In the genomic region with DNA sequence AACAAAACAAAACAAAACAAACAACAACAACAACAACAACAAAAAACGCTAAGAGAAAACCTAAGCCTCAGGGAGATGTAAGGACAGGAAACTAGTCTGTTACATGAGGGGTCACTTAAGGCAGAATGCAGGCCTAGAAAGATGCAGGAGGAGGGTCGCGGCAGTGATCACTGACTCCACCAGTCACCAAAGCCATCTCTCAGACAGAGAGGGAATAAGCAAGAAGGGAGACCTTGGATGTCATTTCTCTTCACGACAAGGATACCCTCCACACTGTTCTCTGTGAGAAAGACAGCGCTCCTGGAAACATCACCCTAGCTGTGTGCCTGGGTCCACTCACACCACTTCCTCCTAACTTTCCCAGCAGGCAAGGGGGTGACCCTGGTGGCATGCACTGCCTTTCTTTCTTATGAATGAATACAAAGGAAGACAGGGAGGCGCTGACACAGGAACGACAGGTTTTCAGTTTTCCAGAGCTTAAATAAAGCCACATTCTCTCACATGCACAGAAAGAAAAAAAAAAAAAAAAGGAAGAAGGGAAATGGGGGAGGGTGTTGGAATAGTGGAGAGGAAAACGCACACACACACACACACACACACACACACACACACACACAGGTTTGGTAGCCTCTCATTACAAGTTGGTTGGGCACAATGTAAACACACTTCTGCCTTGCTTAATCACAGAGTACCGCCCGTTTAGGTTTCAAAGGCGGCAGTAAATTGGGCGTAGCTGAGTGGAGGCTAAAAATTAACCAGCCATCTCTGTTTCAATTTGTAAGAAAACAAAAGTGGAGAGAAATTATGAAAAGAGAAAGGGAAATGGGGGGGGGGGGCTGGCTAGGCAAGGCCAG, we compare ENCODE assay signal across 9 mouse cellular contexts. TPM values are rescaled to one million over a fixed set of nuclear protein-coding genes. Genes with fewer than 3 reads are reported as not detected.
DNase-seq lines count a peak whose midpoint lies in the region; ATAC-seq and TF ChIP-seq lines count a peak whose summit lies in the region.
"Had no signal": no experiment of that assay in that cellular context is flagged by ENCODE, and none has a peak within 500 bp of the region (broad histone marks: within the 10 kb centered on the region; RNA-seq: fewer than 3 reads in every experiment).

No protein-coding gene starts in this region.

- peaks cover 97% of the 10 kb centered on the region for H3K27me3 ChIP-seq in hindbrain, embryonic 11.5 days (ENCODE audit: control insufficient read depth, insufficient read depth, low read length)
- H3K27me3 ChIP-seq in hindbrain, embryonic 12.5 days = peaks cover 99% of the 10 kb centered on the region
- peaks cover 32% of the 10 kb centered on the region for H3K27me3 ChIP-seq in intestine, embryonic 15.5 days (replicated peaks)
- H3K27me3 ChIP-seq in midbrain, embryonic 14.5 days (ENCODE audit: control insufficient read depth, insufficient read depth, low read length) = peaks cover 32% of the 10 kb centered on the region
- H3K27me3 ChIP-seq in kidney, embryonic 14.5 days (ENCODE audit: control insufficient read depth, insufficient read depth, low read length) = peaks cover 89% of the 10 kb centered on the region

- peak; percentile 22 for DNase-seq in hindbrain, embryonic 11.5 days (ENCODE audit: low spot score)
- no peak for DNase-seq in midbrain, embryonic 14.5 days
- DNase-seq in adrenal gland, adult 2 months = no peak
- DNase-seq in heart, adult 18-20 months = no peak

- no peak for TF ChIP-seq CTCF in cortical plate, adult 2 months (IDR thresholded peaks at IDR 0.05; ENCODE audit: extremely low read depth, insufficient read depth, low read length)

- 30% methylated on average over 12 of the region's 12 CpGs for WGBS in hindbrain, embryonic 11.5 days
- 26% methylated on average over 12 of the region's 12 CpGs for WGBS in hindbrain, embryonic 12.5 days
- WGBS in intestine, embryonic 15.5 days = 45% methylated on average over 12 of the region's 12 CpGs
- 39% methylated on average over 12 of the region's 12 CpGs for WGBS in midbrain, embryonic 14.5 days
- 25% methylated on average over 12 of the region's 12 CpGs for WGBS in kidney, embryonic 14.5 days

- H3K9ac ChIP-seq in hindbrain, embryonic 11.5 days (ENCODE audit: low read depth, low read length) = no peak overlapping the region
- no peak overlapping the region for H3K9ac ChIP-seq in hindbrain, embryonic 12.5 days
- no peak overlapping the region for H3K9ac ChIP-seq in intestine, embryonic 15.5 days
- H3K9ac ChIP-seq in midbrain, embryonic 14.5 days (replicated peaks; ENCODE audit: low read length) = no peak overlapping the region
- H3K9ac ChIP-seq in kidney, embryonic 14.5 days (ENCODE audit: low read depth, low read length) = no peak overlapping the region
- H3K9ac ChIP-seq: embryonic facial prominence, embryonic 12.5 days had no signal

- H3K9me3 ChIP-seq in hindbrain, embryonic 11.5 days (ENCODE audit: control insufficient read depth, low read length) = no peaks in the 10 kb centered on the region
- no peaks in the 10 kb centered on the region for H3K9me3 ChIP-seq in hindbrain, embryonic 12.5 days (replicated peaks)
- H3K9me3 ChIP-seq in intestine, embryonic 15.5 days = no peaks in the 10 kb centered on the region
- no peaks in the 10 kb centered on the region for H3K9me3 ChIP-seq in midbrain, embryonic 14.5 days (ENCODE audit: control insufficient read depth, low read length)
- H3K9me3 ChIP-seq in kidney, embryonic 14.5 days (ENCODE audit: control insufficient read depth, low read length) = no peaks in the 10 kb centered on the region
- H3K9me3 ChIP-seq: embryonic facial prominence, embryonic 12.5 days had no signal

- peaks cover 9% of the 10 kb centered on the region for H3K4me1 ChIP-seq in hindbrain, embryonic 11.5 days (replicated peaks; ENCODE audit: control insufficient read depth, insufficient read depth, low read length)
- H3K4me1 ChIP-seq in hindbrain, embryonic 12.5 days = peaks cover 52% of the 10 kb centered on the region
- peaks cover 15% of the 10 kb centered on the region for H3K4me1 ChIP-seq in cortical plate, adult 2 months (ENCODE audit: control insufficient read depth, insufficient read depth, low read length)
- H3K4me1 ChIP-seq in intestine, embryonic 15.5 days (replicated peaks) = peaks cover 34% of the 10 kb centered on the region
- peaks cover 14% of the 10 kb centered on the region for H3K4me1 ChIP-seq in midbrain, embryonic 14.5 days (ENCODE audit: control insufficient read depth, insufficient read depth, low read length)
- H3K4me1 ChIP-seq in kidney, embryonic 14.5 days (ENCODE audit: control insufficient read depth, insufficient read depth, low read length) = peaks cover 18% of the 10 kb centered on the region; the same call in 1 of the 2 replicates

- no peak for ATAC-seq in hindbrain, embryonic 11.5 days (ENCODE audit: low FRiP score)
- no peak for ATAC-seq in hindbrain, embryonic 12.5 days (ENCODE audit: low FRiP score)
- peak; percentile 55 for ATAC-seq in intestine, embryonic 15.5 days
- ATAC-seq in midbrain, embryonic 14.5 days (ENCODE audit: low FRiP score, low TSS enrichment) = no peak
- ATAC-seq in kidney, embryonic 14.5 days (ENCODE audit: low FRiP score, low TSS enrichment) = no peak

- TF ChIP-seq POLR2A in cortical plate, adult 2 months (IDR thresholded peaks at IDR 0.05; ENCODE audit: extremely low read depth, insufficient read depth, low read length) = no peak

- H3K27ac ChIP-seq in hindbrain, embryonic 11.5 days (ENCODE audit: low read depth, low read length) = no peak overlapping the region
- H3K27ac ChIP-seq in hindbrain, embryonic 12.5 days = no peak overlapping the region
- H3K27ac ChIP-seq in cortical plate, adult 2 months (ENCODE audit: insufficient read depth, low read length) = peak overlapping the region; percentile 98
- no peak overlapping the region for H3K27ac ChIP-seq in intestine, embryonic 15.5 days
- H3K27ac ChIP-seq in midbrain, embryonic 14.5 days (replicated peaks; ENCODE audit: low read depth, low read length) = no peak overlapping the region
- H3K27ac ChIP-seq in kidney, embryonic 14.5 days (ENCODE audit: low read depth, low read length) = no peak overlapping the region

- H3K36me3 ChIP-seq in hindbrain, embryonic 11.5 days (ENCODE audit: control insufficient read depth, insufficient read depth, low read length) = no peaks in the 10 kb centered on the region
- H3K36me3 ChIP-seq in hindbrain, embryonic 12.5 days = peaks cover 9% of the 10 kb centered on the region; the same call in 1 of the 2 replicates
- H3K36me3 ChIP-seq in intestine, embryonic 15.5 days = no peaks in the 10 kb centered on the region
- H3K36me3 ChIP-seq in midbrain, embryonic 14.5 days (ENCODE audit: control insufficient read depth, insufficient read depth, low read length) = no peaks in the 10 kb centered on the region; the same call in 1 of the 2 replicates
- no peaks in the 10 kb centered on the region for H3K36me3 ChIP-seq in kidney, embryonic 14.5 days (ENCODE audit: control insufficient read depth, insufficient read depth, low read length)

- H3K4me2 ChIP-seq in hindbrain, embryonic 11.5 days (replicated peaks; ENCODE audit: low read depth, low read length) = no peak overlapping the region
- H3K4me2 ChIP-seq in hindbrain, embryonic 12.5 days (replicated peaks) = no peak overlapping the region
- peak overlapping the region; percentile 31 for H3K4me2 ChIP-seq in intestine, embryonic 15.5 days (replicated peaks)
- H3K4me2 ChIP-seq in midbrain, embryonic 14.5 days (ENCODE audit: low read length) = peak overlapping the region; percentile 50
- no peak overlapping the region; the same call in 1 of the 2 replicates for H3K4me2 ChIP-seq in kidney, embryonic 14.5 days (replicated peaks; ENCODE audit: low read depth, low read length)
- H3K4me2 ChIP-seq: embryonic facial prominence, embryonic 12.5 days had no signal

- no peak overlapping the region for H3K4me3 ChIP-seq in hindbrain, embryonic 11.5 days (ENCODE audit: low read depth, low read length)
- H3K4me3 ChIP-seq in hindbrain, embryonic 12.5 days = no peak overlapping the region
- peak overlapping the region; percentile 72 for H3K4me3 ChIP-seq in cortical plate, adult 2 months (ENCODE audit: insufficient read depth, low read length)
- H3K4me3 ChIP-seq in intestine, embryonic 15.5 days (replicated peaks) = no peak overlapping the region
- peak overlapping the region; percentile 12; the same call in 1 of the 2 replicates for H3K4me3 ChIP-seq in midbrain, embryonic 14.5 days (replicated peaks; ENCODE audit: low read depth, low read length)
- no peak overlapping the region for H3K4me3 ChIP-seq in kidney, embryonic 14.5 days (ENCODE audit: low read length)
- H3K4me3 ChIP-seq: embryonic facial prominence, embryonic 12.5 days had no signal

RNA-seq across cellular contexts. Expression of a gene that starts 29.8 kb away (rescaled TPM):
- polyA plus RNA-seq in hindbrain, embryonic 11.5 days (2014; fragmentation: Nextera tagmentation; extraction: Ambion mirVana) = 2.4 and 3.0 TPM in 2 replicates
- polyA plus RNA-seq in hindbrain, embryonic 12.5 days (2016; fragmentation: Nextera tagmentation; extraction: Ambion mirVana) = 11.6 and 14.2 TPM in 2 replicates
- polyA plus RNA-seq in cortical plate, adult 2 months (2012; rRNA removed) = 82.8 and 89.1 TPM in 2 replicates
- 14.2 and 14.8 TPM in 2 replicates for polyA plus RNA-seq in intestine, embryonic 15.5 days (2015; fragmentation: Nextera tagmentation; extraction: Ambion mirVana)
- 45.9 and 49.8 TPM in 2 replicates for polyA plus RNA-seq in midbrain, embryonic 14.5 days (2014; fragmentation: Nextera tagmentation; extraction: Ambion mirVana)
- total RNA-seq in adrenal gland, adult 2 months (2021) = 100 to 1,000 TPM in 1 of 2 experiments, 10 to 100 TPM in 1; 91.3 to 113 TPM
- polyA plus RNA-seq in adrenal gland, adult 2 months (2012; rRNA removed) = 47.0 and 59.9 TPM in 2 replicates
- 9.4 and 10.9 TPM in 2 replicates for polyA plus RNA-seq in kidney, embryonic 14.5 days (2014; fragmentation: Nextera tagmentation; extraction: Ambion mirVana)
- 100 to 1,000 TPM; 250 to 260 TPM for total RNA-seq in heart, adult 18-20 months (2021)

RNA-seq across cellular contexts. Expression of a gene that starts 47.5 kb away (rescaled TPM):
- polyA plus RNA-seq in hindbrain, embryonic 11.5 days (2014; fragmentation: Nextera tagmentation; extraction: Ambion mirVana) = 2.3 and 2.9 TPM in 2 replicates
- polyA plus RNA-seq in hindbrain, embryonic 12.5 days (2016; fragmentation: Nextera tagmentation; extraction: Ambion mirVana) = 3.0 and 3.6 TPM in 2 replicates
- polyA plus RNA-seq in cortical plate, adult 2 months (2012; rRNA removed) = 0.30 and 0.42 TPM in 2 replicates
- 3.1 and 3.7 TPM in 2 replicates for polyA plus RNA-seq in intestine, embryonic 15.5 days (2015; fragmentation: Nextera tagmentation; extraction: Ambion mirVana)
- polyA plus RNA-seq in midbrain, embryonic 14.5 days (2014; fragmentation: Nextera tagmentation; extraction: Ambion mirVana) = 0.67 and 0.91 TPM in 2 replicates
- under 1 TPM in 1 of 2 experiments, not detected in 1; 0.59 TPM for total RNA-seq in adrenal gland, adult 2 months (2021)
- polyA plus RNA-seq in adrenal gland, adult 2 months (2012; rRNA removed) = 0.26 and 0.76 TPM in 2 replicates
- polyA plus RNA-seq in kidney, embryonic 14.5 days (2014; fragmentation: Nextera tagmentation; extraction: Ambion mirVana) = 1.7 and 2.8 TPM in 2 replicates
- under 1 TPM; 0.40 to 0.69 TPM for total RNA-seq in heart, adult 18-20 months (2021)

RNA-seq across cellular contexts. Expression of a gene that starts 52.3 kb away (rescaled TPM):
- 6.2 and 7.1 TPM in 2 replicates for polyA plus RNA-seq in hindbrain, embryonic 11.5 days (2014; fragmentation: Nextera tagmentation; extraction: Ambion mirVana)
- 6.6 and 7.1 TPM in 2 replicates for polyA plus RNA-seq in hindbrain, embryonic 12.5 days (2016; fragmentation: Nextera tagmentation; extraction: Ambion mirVana)
- polyA plus RNA-seq in cortical plate, adult 2 months (2012; rRNA removed) = 14.9 and 16.0 TPM in 2 replicates
- 4.5 and 5.3 TPM in 2 replicates for polyA plus RNA-seq in intestine, embryonic 15.5 days (2015; fragmentation: Nextera tagmentation; extraction: Ambion mirVana)
- polyA plus RNA-seq in midbrain, embryonic 14.5 days (2014; fragmentation: Nextera tagmentation; extraction: Ambion mirVana) = 9.9 and 12.7 TPM in 2 replicates
- 10 to 100 TPM; 11.5 to 12.2 TPM for total RNA-seq in adrenal gland, adult 2 months (2021)
- polyA plus RNA-seq in adrenal gland, adult 2 months (2012; rRNA removed) = 5.1 and 7.0 TPM in 2 replicates
- 5.9 and 6.0 TPM in 2 replicates for polyA plus RNA-seq in kidney, embryonic 14.5 days (2014; fragmentation: Nextera tagmentation; extraction: Ambion mirVana)
- 10 to 100 TPM; 10.0 to 13.2 TPM for total RNA-seq in heart, adult 18-20 months (2021)

Comparison
In these comparisons a context has a peak if more than half of its experiments do, and no peak if none do; other contexts are left out.
1. H3K4me2 ChIP-seq: peak in intestine, embryonic 15.5 days (single experiment) and midbrain, embryonic 14.5 days (single experiment); none in hindbrain, embryonic 11.5 days (single experiment), hindbrain, embryonic 12.5 days (single experiment) and kidney, embryonic 14.5 days (single experiment).
2. H3K4me3 ChIP-seq: peak in cortical plate, adult 2 months (single experiment) and midbrain, embryonic 14.5 days (single experiment); none in hindbrain, embryonic 11.5 days (single experiment), hindbrain, embryonic 12.5 days (single experiment), intestine, embryonic 15.5 days (single experiment) and kidney, embryonic 14.5 days (single experiment).